Mouse (Mus musculus): Measurements from ENCODE around the gene Plin5. TPM values are rescaled to one million over a fixed set of nuclear protein-coding genes. Genes with fewer than 3 reads are reported as not detected.

Plin5 gene
- polyA plus RNA-seq (2017; shearing (Covaris generic)): not detected

DNA sequence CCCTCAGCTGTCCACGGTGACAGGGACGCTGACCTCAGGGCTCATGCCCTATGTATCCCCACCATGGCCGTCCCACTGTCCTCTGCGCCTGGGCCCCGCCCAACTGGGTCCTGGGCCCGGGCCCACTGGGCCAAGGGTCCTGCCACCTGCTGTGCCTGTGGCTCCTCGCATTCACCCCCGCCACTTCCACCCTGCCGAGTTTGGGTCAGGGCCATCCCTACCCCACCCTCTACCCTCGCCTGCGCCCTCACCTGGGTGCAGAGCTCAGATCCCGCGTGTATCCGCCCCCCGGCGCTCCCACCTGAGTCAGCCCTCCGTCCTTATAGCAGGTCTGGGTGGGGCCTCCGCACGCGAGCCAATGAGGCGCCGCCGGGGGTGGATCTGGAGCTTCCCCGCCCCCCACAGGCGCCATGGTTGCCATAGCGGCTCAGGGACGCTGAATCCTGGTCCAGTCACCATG is at the start of gene Plin5:
Plin5 (minus strand) TSS at position 346 of the 460 bp plus-strand sequence.

DNA sequence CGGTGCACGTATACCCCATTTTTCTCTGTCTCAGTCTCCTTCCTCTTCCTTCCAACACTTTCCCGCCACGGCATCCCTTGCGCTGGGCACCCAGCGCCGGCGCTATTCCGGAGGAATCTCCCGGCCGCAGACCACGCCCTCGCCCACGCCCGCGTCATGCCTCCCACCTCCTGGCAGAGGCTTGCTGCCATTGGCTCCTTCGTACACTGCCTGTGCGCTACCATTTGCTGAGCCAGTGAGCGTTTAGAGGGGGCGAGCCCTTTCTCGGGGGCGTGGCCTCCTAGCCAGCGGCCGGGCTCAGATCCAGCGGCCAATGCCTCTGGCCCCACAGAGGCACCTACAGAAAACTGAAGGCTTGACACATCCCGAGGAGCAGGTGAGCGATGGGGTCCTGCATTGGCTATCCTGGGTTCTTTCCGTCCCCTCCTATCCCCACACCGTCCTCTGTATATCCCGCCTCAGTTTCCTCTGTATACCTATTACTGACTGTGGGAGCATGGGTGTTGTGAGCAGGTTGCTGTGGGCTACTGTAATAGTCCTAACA is 44.9 kb upstream of the Plin5 start, which contains the start of gene Tnfaip8l1:
Tnfaip8l1 (plus strand) TSS at position 247 of the 544 bp plus-strand sequence.

DNA sequence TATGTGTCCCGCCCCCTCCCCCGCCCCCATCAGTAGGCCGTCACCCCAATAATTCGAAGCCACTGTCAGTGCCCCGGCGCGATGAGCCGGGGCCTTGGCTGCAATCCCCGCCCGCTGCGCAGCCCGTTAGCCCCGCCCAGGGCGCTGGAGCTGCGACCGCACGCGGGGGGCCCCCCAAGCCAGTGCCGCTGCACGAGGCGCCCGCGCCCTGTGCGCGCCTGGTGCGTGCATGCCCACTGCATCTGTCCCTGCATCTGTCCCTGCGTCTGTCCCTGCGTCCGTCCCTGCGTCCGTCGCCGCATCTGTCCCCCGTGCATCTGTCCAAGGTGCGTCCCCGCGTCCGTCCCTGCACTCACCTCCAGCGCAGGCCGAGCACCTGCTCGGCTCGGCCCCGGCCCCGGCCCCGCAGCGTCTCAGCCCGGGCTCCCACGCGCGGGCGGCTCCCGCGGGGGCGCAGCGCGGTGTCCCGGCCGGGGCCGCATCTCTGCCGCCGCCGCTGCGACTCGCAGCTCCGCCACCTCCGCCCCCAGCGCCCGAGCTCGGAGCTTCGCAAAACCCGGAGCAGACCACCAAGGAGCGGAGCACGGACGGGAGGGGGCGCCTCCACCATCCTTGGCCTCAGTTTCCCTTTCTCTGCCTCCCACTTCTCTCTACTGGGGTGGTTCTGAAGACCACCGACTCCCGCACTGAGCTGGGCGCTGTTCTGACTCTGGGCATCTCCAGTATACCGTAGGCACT is 22.6 kb upstream of the Plin5 start, which contains the start of gene Sema6b:
Sema6b (minus strand) TSS at position 486 of the 738 bp plus-strand sequence.

DNA sequence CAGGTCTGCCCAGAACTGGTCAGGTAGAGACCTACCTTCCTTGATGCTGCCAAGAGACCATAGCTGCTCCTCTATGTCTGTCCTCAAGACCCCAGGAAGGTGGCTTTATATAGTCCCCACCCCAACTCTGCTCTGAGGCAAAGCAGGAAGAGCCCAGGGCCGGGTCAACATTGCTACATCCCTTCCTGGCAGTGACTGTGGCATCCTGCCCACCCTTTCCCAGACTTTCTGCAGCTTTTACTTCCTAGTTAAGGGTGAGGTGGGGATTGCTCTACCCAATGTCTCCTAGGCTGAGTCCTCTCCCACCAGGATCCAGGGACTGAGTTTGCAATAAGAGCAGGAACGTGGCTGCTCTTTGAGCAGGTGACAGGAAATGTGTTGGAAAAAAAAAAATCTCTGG is 4.4 kb upstream of the Plin5 start, which contains the start of gene Lrg1:
Lrg1 (minus strand) TSS at position 176 of the 400 bp plus-strand sequence.

DNA sequence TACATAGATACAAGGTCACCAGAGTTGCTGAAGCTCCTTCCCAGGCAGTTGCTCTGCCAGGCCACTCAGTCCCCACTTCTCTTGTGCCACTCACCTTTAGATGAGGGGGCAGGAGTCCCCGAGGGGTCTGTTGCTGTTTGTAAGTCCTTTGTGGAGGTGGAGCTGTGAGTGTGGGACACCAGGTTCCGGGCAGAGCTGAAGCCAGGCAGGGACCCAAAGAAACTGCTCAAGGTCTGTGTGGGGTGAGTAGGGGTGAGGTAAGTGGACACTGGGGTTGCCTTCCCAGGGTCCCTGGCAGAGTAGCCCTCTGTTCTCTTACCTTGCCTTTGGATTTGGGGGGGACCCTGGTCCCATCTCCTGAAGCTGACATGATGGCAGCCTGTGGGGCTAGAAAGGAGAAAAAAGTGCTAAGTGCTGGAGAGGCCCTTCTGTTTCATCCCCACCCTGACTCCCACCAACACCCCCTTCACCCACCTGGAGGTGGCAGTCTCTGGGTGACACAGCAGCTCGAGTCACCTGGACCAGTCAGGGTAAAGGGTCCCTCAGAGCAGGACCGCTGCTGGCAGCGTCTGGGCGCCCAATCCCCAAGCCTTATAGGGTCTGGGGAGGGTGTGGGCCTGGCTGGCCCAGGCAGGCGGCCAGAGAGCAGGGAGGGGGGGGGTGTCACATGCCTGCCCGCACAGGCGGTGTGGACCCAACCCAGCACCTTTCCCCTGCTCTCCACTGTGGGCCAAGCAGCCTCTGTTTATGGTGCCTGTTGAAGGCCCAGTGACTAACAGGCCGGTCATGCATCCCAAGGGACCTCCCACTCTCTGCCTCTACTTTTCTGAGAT is 8.0 kb downstream of the Plin5 start, which contains the start of gene Plin4:
Plin4 (minus strand) TSS at position 585 of the 833 bp plus-strand sequence.

DNA sequence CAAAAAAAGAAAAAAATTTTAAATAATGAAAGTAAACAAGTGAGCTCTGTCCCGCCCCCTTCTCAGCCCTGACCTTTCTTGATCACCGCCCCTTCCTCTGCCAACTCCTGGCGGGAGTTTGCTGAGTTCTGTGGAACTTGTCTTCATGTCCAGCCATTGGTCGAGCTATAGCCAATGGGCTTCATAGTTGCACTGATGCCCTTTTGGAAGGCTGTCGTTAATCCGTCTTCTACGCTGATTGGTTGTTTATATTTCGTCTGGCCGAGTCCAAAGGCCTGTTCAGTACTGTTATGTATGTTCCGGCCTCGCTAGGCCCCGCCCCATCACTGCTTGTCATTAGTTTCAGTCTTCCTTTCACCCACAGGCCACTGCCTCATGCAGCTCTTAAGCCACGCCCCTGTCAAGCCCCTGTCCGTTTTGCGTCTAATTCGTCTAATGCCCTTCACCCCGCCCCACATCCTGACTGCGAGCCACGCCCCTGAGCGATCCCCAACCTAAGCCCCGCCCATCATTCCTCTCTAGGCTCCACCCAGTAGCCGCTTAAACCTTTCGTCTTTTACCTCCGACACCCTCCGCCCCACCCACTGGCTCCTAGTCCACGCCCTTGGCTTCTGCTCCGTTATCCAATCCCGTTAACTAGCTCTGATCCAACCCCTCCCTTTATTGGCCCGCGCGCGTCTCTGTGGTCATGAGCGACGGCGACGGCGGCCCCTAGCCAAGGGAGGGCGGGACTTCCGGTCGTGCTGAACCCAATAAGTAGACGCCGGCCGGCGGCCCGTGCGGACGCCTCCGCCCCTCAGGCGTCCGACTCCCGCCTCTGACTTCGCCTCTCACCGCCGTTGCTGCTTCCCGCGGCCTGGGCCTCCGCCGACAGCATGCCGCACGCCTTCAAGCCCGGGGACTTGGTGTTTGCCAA is 38.3 kb downstream of the Plin5 start, which contains the start of gene Hdgfl2:
Hdgfl2 (plus strand) TSS at position 755 of the 916 bp plus-strand sequence.

DNA sequence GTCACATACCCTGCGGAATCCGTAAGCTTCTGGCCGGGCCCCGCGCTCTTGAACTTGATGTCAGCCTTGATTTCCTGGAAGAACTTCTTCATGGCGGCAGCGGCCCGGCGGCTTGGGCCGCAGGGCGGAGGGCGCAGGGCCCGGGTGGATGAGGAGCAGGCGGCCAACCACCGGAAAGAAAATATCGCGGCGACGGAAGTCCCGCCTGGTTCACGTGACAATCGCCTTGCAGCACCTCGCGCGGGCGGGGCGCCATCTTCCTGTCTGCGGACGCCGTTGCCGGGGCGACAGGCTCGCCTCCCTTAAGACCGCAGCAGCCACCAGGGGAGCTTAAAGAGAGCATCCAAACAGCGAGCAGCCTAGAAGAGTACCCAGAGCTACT is 42.6 kb downstream of the Plin5 start, which contains the start of gene Ubxn6:
Ubxn6 (minus strand) TSS at position 202 of the 382 bp plus-strand sequence.

Other genes with a start within 250 kb of the Plin5 start
- gene Zfp119a, start 238.7 kb downstream of the Plin5 start, polyA plus RNA-seq (2017; shearing (Covaris generic)): 23.6 TPM
- 29.5 TPM for gene Zfp959, start 225.5 kb downstream of the Plin5 start, polyA plus RNA-seq (2017; shearing (Covaris generic))
- gene Zfp119b, start 168.1 kb downstream of the Plin5 start, polyA plus RNA-seq (2017; shearing (Covaris generic)): 11.9 TPM
- 82.9 TPM for gene Ebi3, start 165.0 kb downstream of the Plin5 start, polyA plus RNA-seq (2017; shearing (Covaris generic))
- gene Yju2, start 158.5 kb downstream of the Plin5 start, polyA plus RNA-seq (2017; shearing (Covaris generic)): 32.8 TPM
- not detected for gene Shd, start 147.1 kb downstream of the Plin5 start, polyA plus RNA-seq (2017; shearing (Covaris generic))
- gene Fsd1, start 131.1 kb downstream of the Plin5 start, polyA plus RNA-seq (2017; shearing (Covaris generic)): not detected
- 0.49 TPM for gene Stap2, start 112.0 kb downstream of the Plin5 start, polyA plus RNA-seq (2017; shearing (Covaris generic))
- gene Mpnd, start 111.9 kb downstream of the Plin5 start, polyA plus RNA-seq (2017; shearing (Covaris generic)): 36.2 TPM
- 164 TPM for gene Sh3gl1, start 81.0 kb downstream of the Plin5 start, polyA plus RNA-seq (2017; shearing (Covaris generic))
- gene Chaf1a, start 77.2 kb downstream of the Plin5 start, polyA plus RNA-seq (2017; shearing (Covaris generic)): 1.2 TPM
- 75.5 TPM for gene Ubxn6, start 42.6 kb downstream of the Plin5 start, polyA plus RNA-seq (2017; shearing (Covaris generic))
- 139 TPM for gene Hdgfl2, start 38.0 kb downstream of the Plin5 start, polyA plus RNA-seq (2017; shearing (Covaris generic))
- gene Plin4, start 7.8 kb downstream of the Plin5 start, polyA plus RNA-seq (2017; shearing (Covaris generic)): not detected
- not detected for gene Lrg1, start 4.4 kb upstream of the Plin5 start, polyA plus RNA-seq (2017; shearing (Covaris generic))
- not detected for gene Sema6b, start 22.7 kb upstream of the Plin5 start, polyA plus RNA-seq (2017; shearing (Covaris generic))
- 34.1 TPM for gene Tnfaip8l1, start 44.9 kb upstream of the Plin5 start, polyA plus RNA-seq (2017; shearing (Covaris generic))
- 60.7 TPM for gene Mydgf, start 66.3 kb upstream of the Plin5 start, polyA plus RNA-seq (2017; shearing (Covaris generic))
- gene Dpp9, start 101.3 kb upstream of the Plin5 start, polyA plus RNA-seq (2017; shearing (Covaris generic)): 40.5 TPM
- gene Fem1a, start 139.2 kb upstream of the Plin5 start, polyA plus RNA-seq (2017; shearing (Covaris generic)): 3.4 TPM
- gene Ticam1, start 159.2 kb upstream of the Plin5 start, polyA plus RNA-seq (2017; shearing (Covaris generic)): 8.1 TPM
- gene Plin3, start 175.3 kb upstream of the Plin5 start, polyA plus RNA-seq (2017; shearing (Covaris generic)): 40.9 TPM
- not detected for gene Arrdc5, start 182.7 kb upstream of the Plin5 start, polyA plus RNA-seq (2017; shearing (Covaris generic))
- 25.1 TPM for gene Uhrf1, start 185.7 kb upstream of the Plin5 start, polyA plus RNA-seq (2017; shearing (Covaris generic))
- 15.9 TPM for gene Kdm4b, start 208.5 kb upstream of the Plin5 start, polyA plus RNA-seq (2017; shearing (Covaris generic))

All from activated CD4-positive, CD25-positive, alpha-beta regulatory T cell, adult 9 weeks (primary cell).